10 mouse cellular contexts compared by ENCODE assay signal in genomic region chr6:125512950-125513596, GRCm38 (mm10). TPM values are rescaled to one million over a fixed set of nuclear protein-coding genes. Genes with fewer than 3 reads are reported as not detected.
DNase-seq lines count a peak whose midpoint lies in the region; ATAC-seq and TF ChIP-seq lines count a peak whose summit lies in the region.
"Had no signal": no experiment of that assay in that cellular context is flagged by ENCODE, and none has a peak within 500 bp of the region (broad histone marks: within the 10 kb centered on the region; RNA-seq: fewer than 3 reads in every experiment).

No protein-coding gene starts in this region.

- H3K9me3 ChIP-seq in intestine, embryonic 16.5 days (ENCODE audit: control insufficient read depth, low read length), result no peaks in the 10 kb centered on the region
- H3K9me3 ChIP-seq in liver, embryonic 15.5 days (replicated peaks), result no peaks in the 10 kb centered on the region
- H3K9me3 ChIP-seq: neural tube, embryonic 15.5 days had no signal

- intact Hi-C loops in left cerebral cortex, postnatal 14 days (cut with DNase I), result no loop called here
- intact Hi-C loops in left cerebral cortex, postnatal 25 days (cut with DNase I), result loop anchor here (5.0 kb wide), 1 partner anchor 89 kb away; no protein-coding TSS in a partner anchor

- peak overlapping the region; percentile 59 for H3K27ac ChIP-seq in bone marrow macrophage, adult 2 months (ENCODE audit: insufficient read depth, low read depth, low read length)
- H3K27ac ChIP-seq in intestine, embryonic 16.5 days (ENCODE audit: low read length), result peak overlapping the region; percentile 59
- peak overlapping the region; percentile 43 for H3K27ac ChIP-seq in liver, embryonic 15.5 days (replicated peaks)
- H3K27ac ChIP-seq: neural tube, embryonic 15.5 days had no signal

- no peaks in the 10 kb centered on the region for H3K36me3 ChIP-seq in intestine, embryonic 16.5 days (ENCODE audit: control insufficient read depth, insufficient read depth, low read length)
- no peaks in the 10 kb centered on the region for H3K36me3 ChIP-seq in liver, embryonic 15.5 days (replicated peaks)
- H3K36me3 ChIP-seq: neural tube, embryonic 15.5 days had no signal

- no peak overlapping the region for H3K4me2 ChIP-seq in intestine, embryonic 16.5 days (ENCODE audit: low read depth, low read length)
- no peak overlapping the region; the same call in 1 of the 2 replicates for H3K4me2 ChIP-seq in liver, embryonic 15.5 days
- H3K4me2 ChIP-seq: neural tube, embryonic 15.5 days had no signal

- peak; percentile 63 for ATAC-seq in intestine, embryonic 16.5 days
- ATAC-seq in liver, embryonic 15.5 days (ENCODE audit: insufficient read depth), result peak; percentile 22; the same call in 1 of the 2 replicates
- ATAC-seq: Patski had no signal

- H3K9ac ChIP-seq in intestine, embryonic 16.5 days (ENCODE audit: low read depth, low read length), result no peak overlapping the region
- no peak overlapping the region for H3K9ac ChIP-seq in liver, embryonic 15.5 days
- H3K9ac ChIP-seq: neural tube, embryonic 15.5 days had no signal

- TF ChIP-seq POLR2A in bone marrow macrophage, adult 2 months (IDR thresholded peaks at IDR 0.05; ENCODE audit: borderline replicate concordance, low read depth, low read length), result no peak

- H3K4me3 ChIP-seq in bone marrow macrophage, adult 2 months (ENCODE audit: insufficient read depth, low read length), result no peak overlapping the region
- no peak overlapping the region for H3K4me3 ChIP-seq in intestine, embryonic 16.5 days (ENCODE audit: low read length)
- no peak overlapping the region for H3K4me3 ChIP-seq in liver, embryonic 15.5 days (replicated peaks)
- H3K4me3 ChIP-seq: neural tube, embryonic 15.5 days had no signal

- no peaks in the 10 kb centered on the region for H3K27me3 ChIP-seq in intestine, embryonic 16.5 days (replicated peaks; ENCODE audit: control insufficient read depth, insufficient read depth, low read length)
- no peaks in the 10 kb centered on the region for H3K27me3 ChIP-seq in liver, embryonic 15.5 days
- H3K27me3 ChIP-seq: neural tube, embryonic 15.5 days; Patski had no signal

- no peak for TF ChIP-seq CTCF in bone marrow macrophage, adult 2 months (IDR thresholded peaks at IDR 0.05; ENCODE audit: low read depth, low read length)

- WGBS in intestine, embryonic 16.5 days, result 35% methylated on average over 6 of the region's 6 CpGs
- 10% methylated on average over 6 of the region's 6 CpGs for WGBS in liver, embryonic 15.5 days (ENCODE audit: insufficient replicate concordance)

- peaks cover 70% of the 10 kb centered on the region for H3K4me1 ChIP-seq in bone marrow macrophage, adult 2 months (ENCODE audit: control insufficient read depth, insufficient read depth, low read length)
- peaks cover 31% of the 10 kb centered on the region for H3K4me1 ChIP-seq in intestine, embryonic 16.5 days (ENCODE audit: control insufficient read depth, insufficient read depth, low read length)
- peaks cover 47% of the 10 kb centered on the region for H3K4me1 ChIP-seq in liver, embryonic 15.5 days (replicated peaks)
- H3K4me1 ChIP-seq: neural tube, embryonic 15.5 days had no signal

- peak; percentile 39 for DNase-seq in MN1 (ENCODE audit: low spot score)
- DNase-seq in right cerebral cortex, adult 18-20 months, result no peak
- DNase-seq in left cerebral cortex, postnatal 14 days (ENCODE audit: low spot score in 2 of 2), result no peak
- no peak for DNase-seq in left cerebral cortex, postnatal 25 days (ENCODE audit: low spot score in 2 of 2)
- no peak for DNase-seq in layer of hippocampus, adult 9-10 months (ENCODE audit: low spot score)

RNA-seq across cellular contexts. Expression of gene Cd9, which starts 18.5 kb away (rescaled TPM):
- 321 and 343 TPM in 2 replicates for polyA plus RNA-seq in bone marrow macrophage, adult 2 months (2012; ENCODE audit: insufficient read depth, insufficient read length, missing spikeins)
- polyA plus RNA-seq in intestine, embryonic 16.5 days (2015; fragmentation: Nextera tagmentation; extraction: Ambion mirVana), result 146 and 167 TPM in 2 replicates
- 121 and 141 TPM in 2 replicates for polyA plus RNA-seq in liver, embryonic 15.5 days (2015; fragmentation: Nextera tagmentation; extraction: Ambion mirVana)
- 10 to 100 TPM; 60.5 to 61.7 TPM for total RNA-seq in left cerebral cortex, postnatal 14 days (2021)
- 10 to 100 TPM; 48.6 to 56.9 TPM for total RNA-seq in left cerebral cortex, postnatal 25 days (2021)

RNA-seq across cellular contexts. Expression of gene Vwf, which starts 33.5 kb away (rescaled TPM):
- 9.0 and 11.0 TPM in 2 replicates for polyA plus RNA-seq in bone marrow macrophage, adult 2 months (2012; ENCODE audit: insufficient read depth, insufficient read length, missing spikeins)
- polyA plus RNA-seq in intestine, embryonic 16.5 days (2015; fragmentation: Nextera tagmentation; extraction: Ambion mirVana), result 7.0 and 8.6 TPM in 2 replicates
- 8.5 and 11.9 TPM in 2 replicates for polyA plus RNA-seq in liver, embryonic 15.5 days (2015; fragmentation: Nextera tagmentation; extraction: Ambion mirVana)
- 10 to 100 TPM; 25.5 to 31.3 TPM for total RNA-seq in left cerebral cortex, postnatal 14 days (2021)
- total RNA-seq in left cerebral cortex, postnatal 25 days (2021), result 10 to 100 TPM; 12.5 to 17.6 TPM
